Mouse (Mus musculus): Measurements from ENCODE around the gene Fsd1.

DNA sequence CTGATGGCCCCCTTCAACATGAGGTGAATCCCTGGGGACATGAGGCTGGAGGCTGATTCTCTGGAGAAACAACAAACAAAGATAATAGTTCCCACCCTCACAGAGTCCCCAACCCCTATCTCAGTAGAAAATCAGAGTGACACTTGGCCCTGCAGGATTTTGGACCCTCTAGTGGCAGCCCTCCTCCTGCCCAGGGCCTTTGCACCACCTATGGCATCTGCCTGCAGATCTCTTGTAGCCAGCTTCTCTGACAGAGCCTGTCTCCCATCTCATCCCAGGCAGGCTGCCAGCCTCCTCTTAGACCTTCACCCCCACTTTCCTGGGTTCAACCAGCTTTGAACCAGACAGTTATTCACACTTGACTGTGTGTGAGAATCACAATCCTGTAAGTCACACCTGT lies 25.5 kb upstream of the Fsd1 start:
- TF ChIP-seq POLR2A (IDR thresholded peaks at IDR 0.05; ENCODE audit: borderline replicate concordance, control insufficient read depth, low read depth, low read length) (no peak), CTCF (IDR thresholded peaks at IDR 0.05; ENCODE audit: control insufficient read depth, insufficient read depth, low read length) (no peak)

Data from bone marrow, adult 2 months (tissue).